Mouse (Mus musculus): ENCODE data around the gene 1700023F06Rik. TPM values are rescaled to one million over a fixed set of nuclear protein-coding genes. Genes with fewer than 3 reads are reported as not detected.
"Not testable (repeated sequence)": the region's sequence is repeated elsewhere in the genome, so short reads cannot be mapped to it uniquely, and the experiment has no call there.

1700023F06Rik gene
- total RNA-seq, 2 experiments from 2014 or later: 0.32 TPM; not detected in 1

DNA sequence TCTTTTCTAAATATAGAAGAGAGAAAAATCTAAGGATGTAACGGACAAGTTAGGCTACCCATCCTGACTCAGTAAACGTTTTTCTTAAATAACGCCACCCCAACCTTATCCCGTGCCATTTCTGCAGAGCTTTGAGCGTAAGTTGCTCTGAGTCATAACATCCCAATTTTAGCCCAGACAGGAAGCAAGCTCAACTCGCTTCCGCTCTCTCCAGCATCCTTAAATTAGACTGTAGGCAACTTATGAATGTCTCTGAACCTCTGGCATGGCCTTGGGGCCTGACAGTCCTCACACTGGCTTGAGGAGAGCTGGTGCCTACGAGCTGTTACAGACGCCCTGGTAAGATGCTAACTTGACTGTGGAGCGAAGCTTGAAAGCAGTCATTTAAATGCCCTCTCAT is 15.1 kb upstream of the 1700023F06Rik start:
- ATAC-seq (replicated peaks; ENCODE audit: poor library complexity): no peak

DNA sequence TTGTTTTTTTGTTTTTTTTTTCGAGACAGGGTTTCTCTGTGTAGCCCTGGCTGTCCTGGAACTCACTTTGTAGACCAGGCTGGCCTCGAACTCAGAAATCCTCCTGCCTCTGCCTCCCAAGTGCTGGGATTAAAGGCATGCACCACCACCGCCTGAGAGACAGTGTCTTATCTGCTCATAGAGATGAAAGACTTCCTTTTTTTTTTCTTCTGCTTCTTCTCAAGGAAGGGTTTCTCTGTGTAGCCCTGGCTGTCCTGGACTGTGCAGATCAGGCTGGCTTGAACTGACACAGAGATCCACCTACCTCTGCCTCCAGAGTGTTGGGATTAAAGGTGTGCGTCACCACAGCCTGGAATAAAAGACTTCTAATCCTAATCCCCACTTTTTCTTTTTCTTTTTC is 14.4 kb upstream of the 1700023F06Rik start:
- ATAC-seq (replicated peaks; ENCODE audit: poor library complexity): not testable (repeated sequence)

DNA sequence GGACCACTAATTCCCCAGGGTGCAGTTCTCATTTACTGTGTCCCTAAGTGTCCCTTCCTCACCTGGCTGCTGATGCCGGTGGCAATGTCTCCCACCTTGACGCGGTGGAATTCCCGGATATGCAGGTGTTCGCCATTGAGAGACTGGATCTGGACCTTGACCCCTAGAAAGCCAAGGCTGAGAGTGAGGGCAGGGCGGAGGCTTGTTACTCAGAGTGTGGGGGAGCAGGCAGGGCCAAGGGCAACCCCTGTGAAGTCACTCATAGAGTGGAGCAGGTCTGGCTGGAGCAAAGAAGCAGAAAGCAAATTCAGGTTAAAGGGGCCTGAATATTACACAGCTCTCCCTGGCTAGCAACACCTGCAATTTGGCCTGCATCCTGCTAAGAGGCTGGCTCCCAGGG is 13.1 kb upstream of the 1700023F06Rik start:
- ATAC-seq (replicated peaks; ENCODE audit: poor library complexity): no peak

DNA sequence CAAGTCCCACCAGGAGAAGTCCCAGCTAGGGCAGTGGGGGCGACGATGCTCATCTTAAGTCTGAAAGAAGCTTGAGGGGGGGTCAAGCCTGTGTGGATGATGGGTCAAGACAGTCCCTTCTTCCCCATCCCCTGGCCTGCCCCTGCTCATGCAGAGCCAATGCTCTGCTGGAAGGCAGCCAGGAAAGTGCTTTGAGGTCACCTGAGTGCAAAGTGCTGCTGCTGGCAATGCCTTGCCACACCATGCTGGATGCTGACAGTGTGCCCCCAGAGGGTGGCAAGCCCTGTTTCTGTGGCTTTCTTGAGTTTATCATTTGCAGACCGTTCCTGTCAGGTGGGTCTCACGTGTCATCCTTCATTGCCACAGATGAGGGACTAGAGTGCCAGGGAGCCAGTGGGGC is 11.6 kb upstream of the 1700023F06Rik start:
- ATAC-seq (replicated peaks; ENCODE audit: poor library complexity): no peak

DNA sequence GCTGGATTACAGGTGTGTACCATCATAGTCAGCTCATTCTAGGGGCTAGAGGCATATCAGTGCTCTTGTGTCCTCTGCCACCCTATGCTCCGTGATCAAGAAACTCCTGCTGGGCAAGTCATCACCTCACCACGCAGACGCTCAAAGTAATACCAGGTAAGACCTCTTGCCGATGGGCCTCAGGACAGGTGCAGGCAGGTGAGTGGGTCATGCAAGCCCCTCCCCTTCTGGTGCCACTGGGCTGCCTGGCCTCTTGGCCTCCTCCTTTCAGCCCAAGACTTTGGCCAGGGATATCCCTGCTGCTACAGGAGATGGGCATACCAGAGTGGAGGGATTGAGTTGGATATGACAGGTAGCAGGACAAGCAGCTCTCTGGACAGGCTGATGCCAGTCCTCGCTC is 10.9 kb upstream of the 1700023F06Rik start:
- no peak for ATAC-seq (replicated peaks; ENCODE audit: poor library complexity)

DNA sequence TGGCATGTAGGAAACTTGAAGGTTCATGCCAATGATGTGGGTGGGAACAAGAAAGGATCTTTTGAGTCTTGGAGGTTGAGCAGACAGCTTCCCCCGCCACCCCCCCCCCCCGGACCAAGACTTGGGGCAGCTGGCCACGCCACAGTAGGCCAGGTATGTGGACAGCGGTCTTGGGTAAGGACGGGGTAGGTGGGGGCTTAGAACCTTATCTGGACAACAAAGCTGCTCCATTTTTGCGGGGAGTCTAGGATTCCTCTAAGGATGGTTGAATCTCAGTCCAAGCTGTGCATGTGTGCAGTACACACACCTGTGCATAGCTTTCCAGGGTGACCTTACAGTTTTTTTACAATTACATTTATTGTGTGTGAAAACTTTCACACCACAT is 10.2 kb upstream of the 1700023F06Rik start:
- ATAC-seq (replicated peaks; ENCODE audit: poor library complexity): no peak

DNA sequence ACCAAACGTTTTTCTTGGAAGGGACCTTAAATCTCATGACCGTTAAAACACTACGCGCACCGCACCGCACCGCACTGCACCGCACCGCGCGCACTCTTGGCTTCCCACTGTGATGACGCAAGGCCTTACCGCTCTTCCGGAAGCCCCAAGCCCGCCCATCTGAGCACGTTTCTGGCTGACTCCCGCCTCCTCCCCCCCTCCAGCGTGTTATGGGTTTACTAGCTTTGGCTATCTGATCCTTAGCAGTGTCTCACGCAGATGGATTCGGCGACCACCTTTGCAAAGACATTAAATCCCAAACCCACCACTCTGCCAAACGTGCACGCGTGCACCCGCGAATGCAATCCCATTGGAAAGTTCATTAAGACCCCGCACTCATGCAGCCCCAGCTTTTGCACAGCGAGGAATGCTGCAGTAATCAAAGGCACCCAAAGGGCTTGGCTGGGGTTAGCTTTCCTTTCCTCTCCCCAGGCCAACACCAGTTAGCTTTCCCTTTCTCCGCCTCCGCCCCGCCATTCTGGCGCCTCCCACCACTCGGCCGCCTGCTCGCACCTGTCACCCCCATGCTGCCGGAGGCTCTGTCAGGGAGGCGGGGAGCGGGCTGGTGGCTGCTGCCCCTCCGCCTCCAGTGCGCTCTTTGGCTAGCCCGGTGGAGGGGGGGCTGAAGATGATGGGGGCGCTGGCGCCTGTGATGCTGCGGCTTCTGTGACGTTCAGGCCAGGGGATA is 9.6 kb upstream of the 1700023F06Rik start, which contains the start of gene Spata32:
Gene Spata32, minus strand, starts transcription at position 643 of the 727 bp plus-strand sequence.
- peak; percentile 85 for ATAC-seq (replicated peaks; ENCODE audit: poor library complexity)

DNA sequence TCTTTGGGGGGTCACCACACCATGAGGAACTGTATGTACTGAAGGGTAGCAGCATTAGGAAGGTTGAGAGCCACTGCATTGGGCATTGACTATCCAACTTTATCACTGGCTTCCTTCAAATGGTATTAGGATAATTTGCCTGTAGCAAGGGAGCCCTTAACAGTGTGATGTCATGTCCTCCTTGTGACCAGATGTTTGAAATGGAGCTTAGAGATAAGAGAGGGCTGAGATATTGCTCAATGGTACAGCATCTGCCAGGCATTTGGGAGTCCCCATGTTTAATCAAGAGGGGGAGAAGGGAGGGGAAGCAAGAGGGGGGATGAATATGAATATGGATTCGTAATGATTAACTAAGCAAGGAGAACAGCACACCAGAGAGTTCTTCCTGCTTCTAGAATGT is 7.0 kb upstream of the 1700023F06Rik start:
- ATAC-seq (replicated peaks; ENCODE audit: poor library complexity): peak; percentile 53

DNA sequence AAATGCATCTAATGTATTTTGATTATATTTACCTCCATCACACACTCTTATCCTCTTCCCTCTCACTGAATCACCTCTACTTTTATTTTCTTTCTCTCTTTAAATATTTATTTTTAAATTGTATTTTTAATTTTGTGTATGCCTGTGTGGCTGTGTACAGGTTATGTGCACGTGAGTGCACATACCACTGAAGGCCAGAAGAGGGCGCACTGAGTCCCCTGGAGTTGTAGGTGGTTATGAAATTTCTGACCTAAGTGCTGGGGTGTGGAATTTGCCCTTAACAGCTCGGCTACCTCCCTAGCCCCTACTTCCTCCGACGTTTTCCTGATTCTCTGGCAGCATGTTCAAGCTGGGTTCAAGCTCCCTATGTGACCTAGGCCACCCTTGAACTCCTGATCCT is 5.4 kb upstream of the 1700023F06Rik start:
- no peak for ATAC-seq (replicated peaks; ENCODE audit: poor library complexity)

DNA sequence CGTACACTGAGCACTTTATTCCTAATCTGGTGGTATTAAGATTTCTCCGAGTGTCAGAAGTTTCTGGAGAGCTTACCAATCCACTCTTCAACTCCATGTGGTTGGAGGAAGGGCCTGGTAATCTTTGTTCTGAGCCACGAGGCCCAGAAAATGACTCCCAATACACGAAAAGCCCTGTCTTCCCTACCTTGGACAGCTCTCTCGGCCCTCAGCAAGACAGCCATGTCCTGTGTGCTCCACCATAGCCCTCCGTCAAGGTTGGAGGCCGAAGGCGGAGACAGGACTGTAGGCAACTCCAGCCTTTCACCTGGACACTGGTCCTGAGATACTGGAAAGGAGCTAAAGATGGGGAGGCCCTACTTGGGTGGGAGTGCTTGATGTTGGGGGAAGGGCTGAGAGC is 1.9 kb upstream of the 1700023F06Rik start:
- ATAC-seq (replicated peaks; ENCODE audit: poor library complexity): no peak

DNA sequence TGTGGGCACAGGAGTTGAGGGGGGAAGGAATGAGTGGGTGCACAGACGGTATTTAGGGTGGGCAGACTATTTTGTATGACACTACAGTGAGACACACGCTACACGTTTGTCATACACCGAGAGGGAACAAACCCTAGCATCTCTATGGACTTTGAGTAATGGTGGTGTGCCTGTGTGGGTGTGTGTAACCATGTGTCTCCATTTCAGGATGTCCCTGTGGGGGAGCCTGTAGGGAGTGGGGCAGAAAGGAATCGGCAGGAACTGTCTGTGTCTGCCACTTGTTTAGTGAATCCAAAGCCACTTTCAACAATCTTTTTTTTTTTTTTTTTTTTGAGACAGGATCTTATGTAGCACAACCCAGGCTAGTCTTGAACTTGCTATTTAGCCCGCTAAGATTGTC is 2.2 kb downstream of the 1700023F06Rik start:
- no peak for ATAC-seq (replicated peaks; ENCODE audit: poor library complexity)

DNA sequence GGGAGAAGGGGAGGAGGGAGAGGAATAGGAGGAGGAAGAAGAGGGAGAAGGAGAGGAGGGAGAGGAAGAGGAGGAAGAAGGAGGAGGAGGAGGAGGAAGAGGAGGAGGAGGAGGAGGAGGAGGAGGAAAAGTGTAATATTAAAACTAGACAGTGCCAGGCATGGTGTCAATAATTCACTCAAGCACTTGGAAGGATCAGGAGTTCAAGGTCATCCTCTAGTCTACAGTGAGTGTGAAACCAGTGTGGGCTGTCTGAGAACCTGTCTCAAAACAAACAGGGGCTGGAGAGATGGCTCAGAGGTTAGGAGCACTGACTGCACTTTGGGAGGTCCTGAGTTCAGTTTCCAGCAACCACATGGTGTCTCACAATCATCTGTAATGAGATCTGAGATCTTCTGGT is 6.0 kb downstream of the 1700023F06Rik start:
- ATAC-seq (replicated peaks; ENCODE audit: poor library complexity): no peak

DNA sequence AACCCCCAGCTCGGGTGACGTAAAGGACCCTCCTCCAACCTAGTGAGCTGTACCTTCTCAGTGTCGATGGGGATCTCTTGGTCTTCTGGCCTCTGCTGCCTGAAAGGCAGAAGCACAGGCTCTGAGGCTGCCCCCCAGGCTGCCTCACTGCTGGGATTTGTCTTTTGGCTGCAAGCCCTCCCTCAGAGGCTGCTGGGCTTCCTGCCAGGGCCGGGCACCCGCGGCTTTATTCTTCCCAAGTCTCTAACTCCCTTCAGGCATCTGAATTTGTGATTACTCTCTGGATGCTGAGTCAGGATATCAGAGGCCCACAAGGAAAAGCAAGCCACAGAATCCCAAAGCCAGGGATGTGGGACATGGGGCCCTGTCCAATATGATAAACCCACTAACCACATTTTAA is 6.7 kb downstream of the 1700023F06Rik start:
- 0 out of 2 replicates have a peak, but pooled peaks have one; percentile 31 for ATAC-seq (replicated peaks; ENCODE audit: poor library complexity)

DNA sequence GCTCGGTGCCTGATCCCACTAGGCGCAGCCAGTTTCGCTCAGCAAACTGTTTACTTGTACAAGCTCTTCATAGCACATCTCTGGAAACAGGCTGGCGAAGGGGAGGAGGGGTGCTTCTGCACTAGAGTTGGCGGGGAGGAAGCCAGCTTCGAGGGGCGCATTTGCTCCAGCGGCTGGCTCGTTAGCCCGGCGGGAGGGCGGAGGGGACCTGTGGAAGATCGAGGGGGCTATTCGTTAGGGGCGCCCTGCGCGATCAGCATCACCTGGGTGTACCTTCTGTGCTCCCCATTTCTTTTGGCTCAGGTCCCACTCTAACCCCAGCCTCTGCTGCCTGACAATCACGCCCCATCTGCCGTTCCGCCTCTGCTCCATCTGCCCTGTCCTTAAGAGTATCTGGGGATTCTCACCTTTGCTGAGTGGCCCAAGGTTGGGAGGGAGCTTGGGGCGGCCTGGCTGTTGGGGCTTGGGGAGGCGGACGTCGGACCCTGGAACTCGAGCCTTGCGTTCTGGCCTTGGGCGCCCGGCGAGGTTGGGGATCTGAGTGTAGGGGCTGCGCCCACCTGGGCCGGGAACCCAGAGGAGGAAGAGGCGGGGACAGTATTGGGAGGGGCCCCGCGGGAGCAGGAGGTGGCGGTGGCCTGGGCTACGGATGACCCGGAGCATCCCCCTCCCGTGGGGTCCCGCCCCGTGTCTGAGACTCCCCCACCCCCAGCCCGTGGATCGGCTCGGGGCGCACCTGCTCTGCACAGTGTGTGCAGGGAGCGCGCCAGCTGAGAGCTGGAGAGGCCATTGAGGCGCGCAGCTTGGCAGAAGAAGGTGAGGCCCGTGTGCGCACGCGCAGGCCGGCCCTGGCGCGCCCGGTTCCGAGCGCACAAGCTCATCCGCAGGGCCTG is 9.2 kb downstream of the 1700023F06Rik start:
- no peak for ATAC-seq (replicated peaks; ENCODE audit: poor library complexity)

DNA sequence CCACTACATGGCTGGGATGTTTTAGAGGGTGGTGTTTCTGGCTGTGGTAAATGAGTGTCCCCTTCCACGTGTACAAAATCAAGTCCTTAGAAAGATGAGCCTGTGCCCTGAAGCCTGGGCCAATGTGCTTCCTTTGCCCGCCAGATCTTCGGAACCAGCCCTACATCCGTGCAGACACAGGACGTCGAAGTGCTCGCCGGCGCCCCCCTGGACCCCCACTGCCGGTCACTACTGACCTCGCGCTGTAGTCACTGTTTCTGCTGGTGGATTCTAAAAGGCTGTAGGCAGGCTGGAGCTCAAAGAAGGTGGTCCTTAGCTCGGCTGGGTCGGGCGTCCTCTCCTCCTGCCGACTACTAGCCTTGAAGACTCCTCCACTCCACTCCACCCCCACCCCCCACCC is 10.0 kb downstream of the 1700023F06Rik start:
- ATAC-seq (replicated peaks; ENCODE audit: poor library complexity): no peak

DNA sequence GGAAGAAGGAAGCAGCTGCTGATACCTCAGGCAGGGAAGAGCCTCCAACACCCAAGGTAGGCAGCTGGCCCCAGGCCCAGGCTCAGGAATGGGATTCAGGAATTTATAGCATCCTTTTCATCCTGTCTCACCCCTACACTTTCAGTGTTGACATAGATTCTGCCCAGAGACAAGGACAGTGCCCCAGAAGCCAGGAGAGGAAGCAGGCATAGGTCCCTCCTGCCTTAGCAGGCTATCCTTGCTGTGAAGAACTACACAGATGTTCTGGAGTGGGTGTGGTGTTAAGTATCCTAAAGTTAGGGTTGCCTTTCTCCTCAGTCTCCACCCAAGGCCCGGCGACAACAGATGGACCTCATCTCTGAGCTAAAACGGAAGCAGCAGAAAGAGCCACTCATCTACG is 11.0 kb downstream of the 1700023F06Rik start:
- ATAC-seq (replicated peaks; ENCODE audit: poor library complexity): no peak

DNA sequence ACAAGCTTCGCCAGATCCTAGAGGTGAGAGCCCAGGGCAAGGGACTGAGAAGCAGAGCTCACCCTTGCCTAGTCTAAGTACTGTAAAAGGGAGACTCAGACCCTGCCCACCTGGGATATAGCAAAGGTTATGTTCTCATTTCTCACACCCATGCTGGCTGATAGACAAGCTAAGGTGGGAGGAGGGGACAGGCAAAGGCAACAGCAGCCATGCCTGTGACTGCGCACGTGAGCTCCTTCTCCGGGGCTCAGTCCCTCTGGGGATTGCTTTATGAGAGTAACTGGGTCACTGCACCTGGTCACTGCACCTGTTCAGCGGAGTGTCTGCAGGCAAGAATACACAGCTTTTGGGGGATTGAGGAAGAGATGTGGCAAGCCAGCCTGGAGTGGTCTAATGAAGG is 12.7 kb downstream of the 1700023F06Rik start:
- no peak for ATAC-seq (replicated peaks; ENCODE audit: poor library complexity)

DNA sequence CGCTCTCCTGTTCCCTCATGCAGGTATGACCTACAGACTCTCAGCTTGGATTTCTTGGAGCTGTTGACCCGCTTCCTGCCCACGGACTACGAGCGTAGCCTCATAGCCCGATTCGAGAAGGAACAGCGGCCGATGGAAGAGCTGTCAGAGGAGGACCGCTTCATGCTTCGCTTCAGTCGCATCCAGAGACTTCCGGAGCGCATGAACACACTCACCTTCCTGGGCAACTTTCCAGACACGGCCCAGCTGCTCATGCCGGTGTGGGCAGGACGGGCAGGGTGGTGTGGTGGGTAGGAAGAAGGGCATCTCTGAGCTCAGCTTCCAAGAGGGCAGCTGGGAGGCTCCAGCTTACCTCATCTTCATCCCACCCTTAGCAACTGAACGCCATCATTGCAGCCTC is 13.1 kb downstream of the 1700023F06Rik start:
- no peak for ATAC-seq (replicated peaks; ENCODE audit: poor library complexity)

DNA sequence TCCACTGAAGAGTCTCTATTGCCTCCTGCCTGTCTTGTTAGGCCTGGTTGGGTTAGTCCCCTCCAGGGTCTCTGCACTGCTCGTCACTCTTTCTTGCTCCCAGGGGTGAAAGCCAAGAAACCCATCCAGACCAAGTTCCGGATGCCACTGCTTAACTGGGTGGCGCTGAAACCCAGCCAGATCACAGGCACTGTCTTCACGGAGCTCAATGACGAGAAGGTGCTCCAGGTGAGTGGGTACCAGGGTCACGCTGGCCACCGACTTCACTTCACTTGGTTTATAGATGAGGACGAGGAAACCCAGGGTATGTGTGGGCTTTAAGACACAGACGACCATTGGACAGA is 14.6 kb downstream of the 1700023F06Rik start:
- no peak for ATAC-seq (replicated peaks; ENCODE audit: poor library complexity)

DNA sequence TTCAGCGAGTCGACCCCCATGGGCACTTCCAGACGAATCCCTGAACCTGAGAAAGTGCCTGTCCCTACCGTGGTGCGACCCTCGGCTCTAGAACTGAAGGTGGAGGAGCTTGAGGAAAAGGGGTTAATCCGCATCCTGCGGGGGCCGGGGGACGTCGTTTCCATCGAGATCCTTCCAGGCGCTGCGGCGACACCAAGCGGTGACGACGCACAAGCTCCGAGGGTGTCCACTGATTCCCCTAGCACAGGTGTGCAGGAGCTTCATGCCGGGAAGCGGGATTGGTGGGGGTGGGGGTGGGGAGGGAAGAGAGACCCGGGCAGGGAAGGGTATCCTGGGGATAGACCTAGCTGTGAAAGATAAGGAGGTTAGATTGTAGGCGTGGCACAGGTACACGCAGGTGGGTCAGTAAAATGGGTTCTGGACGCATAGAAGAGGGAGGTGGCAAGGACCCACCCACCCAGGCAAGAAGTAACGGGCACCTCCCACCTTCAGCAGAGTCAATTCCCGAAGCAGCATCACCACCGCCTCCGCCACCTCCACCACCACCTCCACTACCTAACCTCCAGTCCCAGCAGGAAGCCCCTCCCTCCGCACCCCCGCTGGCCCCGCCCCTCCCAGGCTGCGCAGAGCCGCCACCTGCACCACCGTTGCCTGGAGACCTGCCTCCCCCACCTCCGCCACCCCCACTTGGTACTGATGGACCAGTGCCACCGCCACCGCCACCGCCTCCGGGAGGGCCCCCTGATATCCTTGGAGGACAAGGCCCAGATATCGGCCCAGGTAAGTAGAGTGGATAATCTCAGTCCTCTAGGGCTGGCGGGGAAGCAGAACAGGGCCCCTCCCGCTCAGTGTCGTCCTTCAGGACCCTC is 15.2 kb downstream of the 1700023F06Rik start:
- no peak for ATAC-seq (replicated peaks; ENCODE audit: poor library complexity)

DNA sequence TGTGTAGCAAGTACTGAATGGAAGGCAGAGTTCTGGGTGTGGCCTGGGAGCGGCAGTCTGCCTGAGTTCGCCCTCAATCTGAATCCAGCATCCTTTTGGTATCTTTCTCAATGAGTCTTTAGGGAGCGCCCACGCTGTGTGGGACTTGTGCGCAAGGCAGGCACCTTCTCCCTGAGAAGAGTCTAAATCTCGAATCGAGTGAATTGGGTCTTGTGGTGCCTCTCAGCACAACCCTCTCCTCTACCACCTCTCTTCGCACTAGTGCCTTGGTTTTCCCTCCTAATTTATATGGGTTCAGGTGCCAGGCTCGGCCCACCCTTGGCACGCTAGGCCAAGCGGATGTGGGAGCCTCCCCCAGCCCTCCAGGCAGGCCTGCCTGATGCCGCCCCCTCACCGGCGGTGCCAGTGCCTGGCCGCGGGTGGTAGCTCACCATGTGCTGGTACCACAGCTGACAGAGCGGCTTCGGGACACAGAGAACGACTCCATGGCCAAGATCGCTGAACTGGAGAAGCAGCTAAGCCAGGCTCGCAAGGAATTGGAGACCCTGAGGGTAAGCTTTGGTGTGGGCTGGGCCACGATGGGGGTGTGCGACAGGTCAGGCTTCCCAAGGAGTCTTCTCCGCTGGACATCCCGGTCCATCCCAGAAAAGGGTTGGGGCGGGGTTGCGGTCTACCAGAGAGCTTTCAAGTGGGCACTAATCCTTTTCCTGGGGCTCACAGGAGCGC is 16.0 kb downstream of the 1700023F06Rik start:
- no peak for ATAC-seq (replicated peaks; ENCODE audit: poor library complexity)

All from megakaryocyte progenitor cell, adult 5-6 weeks (primary cell).